Mouse (Mus musculus): Measurements from ENCODE around the gene Hist1h2ao. TPM values are rescaled to one million over a fixed set of nuclear protein-coding genes. Genes with fewer than 3 reads are reported as not detected.
A peak's percentile ranks its signal among the peaks of the same experiment; 100 is the strongest.
"Not testable (repeated sequence)": the region's sequence is repeated elsewhere in the genome, so short reads cannot be mapped to it uniquely, and the experiment has no call there.

The Hist1h2ao gene
- total RNA-seq, 2 experiments from 2014 or later: 19.5 TPM; not detected in 1

GRCm38 (mm10) chr13:21811539-21811938 lies 1.3 kb downstream of the Hist1h2ao start, which contains the start of gene Hist1h4m:
Gene Hist1h4m, plus strand, starts transcription at chr13:21811746.
- DNase-seq: peak; percentile 42 to 63

- DNase-seq: not testable (repeated sequence)
These were observed 1.8 kb downstream of the Hist1h2ao start for GRCm38 (mm10) chr13:21812092-21812491.

GRCm38 (mm10) chr13:21820082-21820890 lies 10.0 kb downstream of the Hist1h2ao start:
- DNase-seq: not testable (repeated sequence)

- no peak for DNase-seq
These were observed 18.2 kb downstream of the Hist1h2ao start for GRCm38 (mm10) chr13:21828511-21828910.

GRCm38 (mm10) chr13:21830344-21830743 lies 20.1 kb downstream of the Hist1h2ao start:
- no peak for DNase-seq

GRCm38 (mm10) chr13:21831418-21832394 lies 21.4 kb downstream of the Hist1h2ao start, which contains the start of gene Hist1h4n:
Gene Hist1h4n, minus strand, starts transcription at chr13:21832196.
- DNase-seq: peak; percentile 33 to 36

GRCm38 (mm10) chr13:21833461-21833860 lies 23.2 kb downstream of the Hist1h2ao start, which contains the start of the genes Hist1h2ap and Hist1h2br:
Gene Hist1h2ap, minus strand, starts transcription at chr13:21833507.
Gene Hist1h2br, plus strand, starts transcription at chr13:21833743.
- not testable (repeated sequence) for DNase-seq

GRCm38 (mm10) chr13:21840508-21840907 lies 30.2 kb downstream of the Hist1h2ao start:
- DNase-seq: not testable (repeated sequence)

- not testable (repeated sequence) for DNase-seq
These were observed 36.1 kb downstream of the Hist1h2ao start for GRCm38 (mm10) chr13:21846356-21846755.

GRCm38 (mm10) chr13:21847883-21848282 lies 37.6 kb downstream of the Hist1h2ao start:
- no peak for DNase-seq

GRCm38 (mm10) chr13:21850696-21851095 lies 40.4 kb downstream of the Hist1h2ao start:
- DNase-seq: not testable (repeated sequence)

GRCm38 (mm10) chr13:21852215-21852945 lies 42.1 kb downstream of the Hist1h2ao start:
- no peak for DNase-seq

GRCm38 (mm10) chr13:21855146-21855545 lies 44.9 kb downstream of the Hist1h2ao start:
- peak; percentile 85 to 90 for DNase-seq

- DNase-seq: peak; percentile 16 to 52
These were observed 45.5 kb downstream of the Hist1h2ao start for GRCm38 (mm10) chr13:21855698-21856162.

Small RNA genes within 50 kb of the gene (microRNA-seq; reads per million reads assigned to microRNA genes)
- gene Gm19658: 0 reads per million in 2 experiments
- gene Gm44346: 0 reads per million in 2 experiments
- 0 reads per million in 2 experiments for gene Gm44466

Other genes starting within 250 kb of the Hist1h2ao start
- not detected for gene Olfr1364, start 228.7 kb upstream of the Hist1h2ao start, total RNA-seq (2021)
- gene Olfr1362, start 196.4 kb upstream of the Hist1h2ao start, total RNA-seq (2021): not detected
- not detected for gene Olfr11, start 167.9 kb upstream of the Hist1h2ao start, total RNA-seq (2021)
- not detected for gene Olfr1361, start 147.1 kb upstream of the Hist1h2ao start, total RNA-seq (2021)
- not detected for gene Olfr1360, start 133.1 kb upstream of the Hist1h2ao start, total RNA-seq (2021)
- gene Olfr1359, start 112.4 kb upstream of the Hist1h2ao start, total RNA-seq (2021): not detected
- 10 to 100 TPM; 20.4 to 37.0 TPM for gene Hist1h2bl, start 94.3 kb upstream of the Hist1h2ao start, total RNA-seq (2021)
- gene Hist1h2ai, start 94.0 kb upstream of the Hist1h2ao start, total RNA-seq (2021): 10 to 100 TPM; 37.8 to 44.6 TPM
- 10 to 100 TPM; 57.9 to 69.3 TPM for gene Hist1h3h, start 92.8 kb upstream of the Hist1h2ao start, total RNA-seq (2021)
- gene Hist1h2bm, start 88.4 kb upstream of the Hist1h2ao start, total RNA-seq (2021): 1 to 10 TPM; 4.3 to 6.2 TPM
- 10 to 100 TPM; 15.7 to 17.9 TPM for gene Hist1h4j, start 75.4 kb upstream of the Hist1h2ao start, total RNA-seq (2021)
- 100 to 1,000 TPM; 266 to 292 TPM for gene Hist1h4k, start 60.0 kb upstream of the Hist1h2ao start, total RNA-seq (2021)
- 10 to 100 TPM; 13.2 to 18.7 TPM for gene Hist1h2ak, start 56.6 kb upstream of the Hist1h2ao start, total RNA-seq (2021)
- gene Hist1h2bn, start 56.3 kb upstream of the Hist1h2ao start, total RNA-seq (2021): 10 to 100 TPM in 1 of 2 experiments, 1 to 10 TPM in 1; 5.4 to 10.8 TPM
- 1 to 10 TPM; 6.4 to 8.5 TPM for gene Hist1h1b, start 29.8 kb upstream of the Hist1h2ao start, total RNA-seq (2021)
- 10 to 100 TPM; 56.6 to 72.6 TPM for gene Hist1h3i, start 27.1 kb upstream of the Hist1h2ao start, total RNA-seq (2021)
- gene Hist1h2an, start 23.2 kb upstream of the Hist1h2ao start, total RNA-seq (2021): 1 to 10 TPM in 1 of 2 experiments, not detected in 1; 2.6 TPM
- gene Hist1h2bp, start 23.0 kb upstream of the Hist1h2ao start, total RNA-seq (2021): 10 to 100 TPM in 1 of 2 experiments, 1 to 10 TPM in 1; 7.8 to 11.4 TPM
- 10 to 100 TPM; 49.4 to 52.0 TPM for gene Hist1h2bq, start 268 bp upstream of the Hist1h2ao start, total RNA-seq (2021)
- 100 to 1,000 TPM; 229 to 282 TPM for gene Hist1h4m, start 1.3 kb downstream of the Hist1h2ao start, total RNA-seq (2021)
- gene Hist1h4n, start 21.7 kb downstream of the Hist1h2ao start, total RNA-seq (2021): 10 to 100 TPM; 29.3 to 57.3 TPM
- 10 to 100 TPM; 34.7 to 45.0 TPM for gene Hist1h2ap, start 23.0 kb downstream of the Hist1h2ao start, total RNA-seq (2021)
- 10 to 100 TPM; 49.6 to 51.2 TPM for gene Hist1h2br, start 23.3 kb downstream of the Hist1h2ao start, total RNA-seq (2021)
- 1 to 10 TPM; 2.6 to 5.2 TPM for gene Zfp184, start 134.6 kb downstream of the Hist1h2ao start, total RNA-seq (2021)
- not detected for gene Pom121l2, start 170.7 kb downstream of the Hist1h2ao start, total RNA-seq (2021)
- under 1 TPM; 0.25 to 0.42 TPM for gene Prss16, start 199.3 kb downstream of the Hist1h2ao start, total RNA-seq (2021)
- gene Hist1h2ah, start 225.1 kb downstream of the Hist1h2ao start, total RNA-seq (2021): 10 to 100 TPM; 11.4 to 25.4 TPM
- gene Hist1h2bk, start 225.4 kb downstream of the Hist1h2ao start, total RNA-seq (2021): 10 to 100 TPM; 30.5 to 35.2 TPM
- 10 to 100 TPM; 72.6 to 72.8 TPM for gene Hist1h4i, start 230.9 kb downstream of the Hist1h2ao start, total RNA-seq (2021)
- 10 to 100 TPM; 13.7 to 21.6 TPM for gene Hist1h2ag, start 232.5 kb downstream of the Hist1h2ao start, total RNA-seq (2021)
- 10 to 100 TPM; 12.5 to 16.9 TPM for gene Hist1h2bj, start 232.7 kb downstream of the Hist1h2ao start, total RNA-seq (2021)

Data from layer of hippocampus, postnatal 36 days (tissue).